In genomic region chr6:143592490-143592889, GRCm38 (mm10) we compare ENCODE assay signal across 14 mouse cellular contexts.
DNase-seq lines count a peak whose midpoint lies in the region; ATAC-seq and TF ChIP-seq lines count a peak whose summit lies in the region.
"Had no signal": no experiment of that assay in that cellular context is flagged by ENCODE, and none has a peak within 500 bp of the region (broad histone marks: within the 10 kb centered on the region; RNA-seq: fewer than 3 reads in every experiment).

No protein-coding gene starts in this region.

- no peaks in the 10 kb centered on the region for H3K4me1 ChIP-seq in intestine, postnatal 0 days (replicated peaks; ENCODE audit: control insufficient read depth, insufficient read depth, low read length)
- no peaks in the 10 kb centered on the region for H3K4me1 ChIP-seq in intestine, embryonic 15.5 days (replicated peaks)
- no peaks in the 10 kb centered on the region for H3K4me1 ChIP-seq in E14TG2a.4 (replicated peaks; ENCODE audit: low read depth, low read length)
- no peaks in the 10 kb centered on the region for H3K4me1 ChIP-seq in forebrain, embryonic 14.5 days (ENCODE audit: control insufficient read depth, insufficient read depth, low read length)
- H3K4me1 ChIP-seq: hindbrain, embryonic 15.5 days; liver, embryonic 13.5 days; neural tube, embryonic 13.5 days had no signal

- H3K4me3 ChIP-seq in intestine, postnatal 0 days (ENCODE audit: low read depth, low read length) = no peak overlapping the region
- H3K4me3 ChIP-seq in intestine, embryonic 15.5 days (replicated peaks) = no peak overlapping the region
- H3K4me3 ChIP-seq in E14TG2a.4 (replicated peaks; ENCODE audit: low read length) = no peak overlapping the region
- no peak overlapping the region for H3K4me3 ChIP-seq in forebrain, embryonic 14.5 days (ENCODE audit: low read depth, low read length)
- H3K4me3 ChIP-seq: erythroblast, embryonic 14.5 days; hindbrain, embryonic 15.5 days; liver, embryonic 13.5 days; neural tube, embryonic 13.5 days had no signal

- no peaks in the 10 kb centered on the region for H3K36me3 ChIP-seq in intestine, postnatal 0 days (ENCODE audit: control insufficient read depth, insufficient read depth)
- H3K36me3 ChIP-seq in intestine, embryonic 15.5 days = no peaks in the 10 kb centered on the region
- H3K36me3 ChIP-seq in E14TG2a.4 (ENCODE audit: insufficient read depth, low read length) = no peaks in the 10 kb centered on the region
- H3K36me3 ChIP-seq in forebrain, embryonic 14.5 days (ENCODE audit: control insufficient read depth, insufficient read depth, low read length) = no peaks in the 10 kb centered on the region
- H3K36me3 ChIP-seq: hindbrain, embryonic 15.5 days; liver, embryonic 13.5 days; neural tube, embryonic 13.5 days had no signal

- 87% methylated on average over 3 of the region's 3 CpGs for WGBS in intestine, postnatal 0 days
- 90% methylated on average over 3 of the region's 3 CpGs for WGBS in intestine, embryonic 15.5 days
- 87% methylated on average over 3 of the region's 3 CpGs for WGBS in forebrain, embryonic 14.5 days

- TF ChIP-seq CTCF in intestine, postnatal 0 days (IDR thresholded peaks at IDR 0.05; ENCODE audit: low read depth) = peak; percentile 46
- TF ChIP-seq CTCF in E14TG2a.4 (conservative IDR thresholded peaks at IDR 0.05; ENCODE audit: low read length) = 0 out of 2 replicates have a peak, but pooled peaks have one; percentile 9

- DNase-seq in lung, postnatal 14 days = peak; percentile 10
- DNase-seq in lung, adult 18-20 months = no peak
- no peak for DNase-seq in forebrain, embryonic 14.5 days (ENCODE audit: low spot score)
- DNase-seq in right cerebral cortex, postnatal 4 days = no peak
- DNase-seq: cerebellum, adult 11-12 months; liver, embryonic 13.5 days; thymus, adult 2 months had no signal

- no peak overlapping the region for H3K9ac ChIP-seq in intestine, postnatal 0 days (ENCODE audit: low read depth, low read length)
- H3K9ac ChIP-seq in intestine, embryonic 15.5 days = no peak overlapping the region
- no peak overlapping the region for H3K9ac ChIP-seq in forebrain, embryonic 14.5 days (ENCODE audit: low read length)
- H3K9ac ChIP-seq: hindbrain, embryonic 15.5 days; liver, embryonic 13.5 days; neural tube, embryonic 13.5 days had no signal

- H3K9me3 ChIP-seq in intestine, postnatal 0 days (ENCODE audit: control insufficient read depth) = no peaks in the 10 kb centered on the region
- no peaks in the 10 kb centered on the region for H3K9me3 ChIP-seq in intestine, embryonic 15.5 days
- peaks cover 19% of the 10 kb centered on the region for H3K9me3 ChIP-seq in E14TG2a.4 (ENCODE audit: low read length)
- no peaks in the 10 kb centered on the region for H3K9me3 ChIP-seq in forebrain, embryonic 14.5 days (replicated peaks; ENCODE audit: control insufficient read depth, low read length)
- H3K9me3 ChIP-seq: hindbrain, embryonic 15.5 days; liver, embryonic 13.5 days; neural tube, embryonic 13.5 days had no signal

- no peak for ATAC-seq in intestine, postnatal 0 days
- ATAC-seq in intestine, embryonic 15.5 days = no peak
- ATAC-seq in common myeloid progenitor, adult 5-6 weeks (replicated peaks; ENCODE audit: low read depth, poor library complexity, severe bottlenecking) = peak; percentile 45
- no peak for ATAC-seq in forebrain, embryonic 14.5 days

- H3K27ac ChIP-seq in intestine, postnatal 0 days (ENCODE audit: low read depth, low read length) = no peak overlapping the region
- no peak overlapping the region for H3K27ac ChIP-seq in intestine, embryonic 15.5 days
- no peak overlapping the region for H3K27ac ChIP-seq in forebrain, embryonic 14.5 days (ENCODE audit: low read depth, low read length)
- H3K27ac ChIP-seq: hindbrain, embryonic 15.5 days; liver, embryonic 13.5 days; neural tube, embryonic 13.5 days had no signal

- no peaks in the 10 kb centered on the region for H3K27me3 ChIP-seq in intestine, postnatal 0 days (replicated peaks; ENCODE audit: control insufficient read depth, insufficient read depth, low read length)
- no peaks in the 10 kb centered on the region for H3K27me3 ChIP-seq in intestine, embryonic 15.5 days (replicated peaks)
- no peaks in the 10 kb centered on the region for H3K27me3 ChIP-seq in E14TG2a.4 (ENCODE audit: insufficient read depth, low read length)
- H3K27me3 ChIP-seq in forebrain, embryonic 14.5 days (replicated peaks; ENCODE audit: control insufficient read depth, insufficient read depth, low read length) = no peaks in the 10 kb centered on the region
- H3K27me3 ChIP-seq: hindbrain, embryonic 15.5 days; liver, embryonic 13.5 days; neural tube, embryonic 13.5 days had no signal

- H3K4me2 ChIP-seq in intestine, postnatal 0 days (replicated peaks; ENCODE audit: low read depth) = no peak overlapping the region
- no peak overlapping the region for H3K4me2 ChIP-seq in intestine, embryonic 15.5 days (replicated peaks)
- H3K4me2 ChIP-seq in forebrain, embryonic 14.5 days (ENCODE audit: low read length) = no peak overlapping the region
- H3K4me2 ChIP-seq: hindbrain, embryonic 15.5 days; liver, embryonic 13.5 days; neural tube, embryonic 13.5 days had no signal
